Mouse (Mus musculus) urinary bladder, postnatal 0 days (tissue): ENCODE data around the gene Gen1. TPM values are rescaled to one million over a fixed set of nuclear protein-coding genes. Genes with fewer than 3 reads are reported as not detected.

ENCODE experiments used
- microRNA-seq: library from miRNA; unstranded; fragments of <30 nt; microRNA quantifications from one replicate; pipeline ENCODE4, GENCODE M21; 2016
- polyA plus RNA-seq: library from polyadenylated mRNA; unstranded; fragments of >200 nt; fragmentation: Nextera tagmentation; extraction: Ambion mirVana; gene quantifications from 2 replicates; pipeline ENCODE4 v1.2.1, GENCODE M21; 2015

Gene Gen1
- 1.2 and 2.1 TPM in 2 replicates for polyA plus RNA-seq

GRCm38 (mm10) chr12:11265382-11266281, at the start of gene Gen1, which contains the start of gene Smc6:
TSS of gene Gen1 (minus strand) at chr12:11265801.
TSS of gene Smc6 (plus strand) at chr12:11265886.

DNA sequence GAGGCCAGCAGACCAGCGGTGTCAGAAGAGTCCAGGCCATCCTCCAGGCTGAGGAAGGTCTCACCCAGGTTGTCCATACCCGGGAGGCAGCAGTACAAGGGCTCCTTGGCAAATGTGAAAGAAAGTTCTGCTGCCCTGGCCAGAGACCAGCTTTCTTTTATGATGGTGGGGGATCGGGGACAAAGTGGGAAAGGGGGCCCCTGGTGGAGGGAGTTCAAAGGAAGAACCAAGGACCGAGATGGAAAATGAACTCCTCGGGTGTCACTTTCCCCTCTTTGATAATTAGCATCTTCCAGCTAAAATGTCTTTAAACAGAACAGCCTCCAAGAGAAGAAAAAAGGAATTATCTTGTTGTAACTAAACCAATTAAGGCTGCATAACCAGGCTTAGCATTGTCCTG, 56.7 kb downstream of the Gen1 start, which contains the start of gene Msgn1:
TSS of gene Msgn1 (minus strand) at position 101 of the 400 bp plus-strand sequence.

Small RNA genes within 50 kb of the gene (microRNA-seq; reads per million reads assigned to microRNA genes)
- gene Mir7675 = not detected

Other genes starting within 250 kb of the Gen1 start
- 0.87 and 1.3 TPM in 2 replicates for gene Kcns3, start 114.7 kb downstream of the Gen1 start, polyA plus RNA-seq
- not detected in 2 replicates for gene Msgn1, start 56.8 kb downstream of the Gen1 start, polyA plus RNA-seq
- 94.1 and 123 TPM in 2 replicates for gene Smc6, start 85 bp upstream of the Gen1 start, polyA plus RNA-seq
- gene Vsnl1, start 170.8 kb upstream of the Gen1 start, polyA plus RNA-seq = 0.15 and 0.19 TPM in 2 replicates
- gene Rad51ap2, start 190.3 kb upstream of the Gen1 start, polyA plus RNA-seq = 0.06 TPM in 1 of 2 replicates, not detected in the other